Mouse (Mus musculus): ENCODE measurements around the gene Esrp2. TPM values are rescaled to one million over a fixed set of nuclear protein-coding genes. Genes with fewer than 3 reads are reported as not detected.

Esrp2 gene
- polyA plus RNA-seq, 1 experiment from 2014 or later = 14.9 TPM

DNA sequence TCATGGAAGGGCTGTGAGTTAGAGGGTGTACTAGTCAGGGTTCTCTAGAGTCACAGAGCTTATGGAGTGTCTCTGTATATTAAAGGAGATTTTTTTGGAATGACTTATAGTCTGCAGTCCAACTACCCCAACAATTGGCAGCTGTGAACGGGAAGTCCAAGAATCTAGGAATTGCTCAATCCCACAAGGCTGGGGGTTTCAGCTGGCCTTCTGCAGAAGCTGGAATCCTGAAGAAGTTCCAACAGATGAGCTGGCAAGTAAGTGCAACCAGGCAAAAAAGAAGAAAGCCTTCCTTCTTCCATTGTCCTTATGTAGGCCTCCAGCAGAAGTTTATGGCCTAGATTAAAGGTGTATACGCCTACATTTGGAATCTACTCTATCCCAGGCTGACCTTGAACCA, 8.6 kb upstream of the Esrp2 start:
- Histone ChIP-seq H3K27me3 (peaks cover 2% of the 10 kb centered on the region; the same call in 1 of the 2 replicates), H3K9me3 (replicated peaks) (no peaks in the 10 kb centered on the region), H3K36me3 (no peaks in the 10 kb centered on the region), H3K4me1 (peaks cover 6% of the 10 kb centered on the region), H3K27ac (no peak overlapping the region), H3K4me2 (no peak overlapping the region), H3K4me3 (replicated peaks) (no peak overlapping the region), H3K9ac (no peak overlapping the region)
- WGBS = 89% methylated on average over 2 of the region's 2 CpGs
- ATAC-seq (replicated peaks; ENCODE audit: low FRiP score) = no peak

- WGBS = 15% methylated on average over 13 of the region's 13 CpGs
- no peaks in the 10 kb centered on the region for H3K36me3 ChIP-seq
- H3K4me3 ChIP-seq (replicated peaks) = no peak overlapping the region
- no peak overlapping the region for H3K9ac ChIP-seq
- H3K9me3 ChIP-seq (replicated peaks) = no peaks in the 10 kb centered on the region
- H3K27ac ChIP-seq = no peak overlapping the region
- peaks cover 41% of the 10 kb centered on the region for H3K27me3 ChIP-seq
- H3K4me2 ChIP-seq = no peak overlapping the region
- H3K4me1 ChIP-seq = peaks cover 34% of the 10 kb centered on the region
- ATAC-seq (replicated peaks; ENCODE audit: low FRiP score) = peak; percentile 34; the same call in 1 of the 2 replicates
These were observed 4.0 kb upstream of the Esrp2 start for GRCm38 (mm10) chr8:106140769-106141168.

- no peaks in the 10 kb centered on the region for H3K9me3 ChIP-seq (replicated peaks)
- WGBS = 58% methylated on average over 5 of the region's 5 CpGs
- H3K27me3 ChIP-seq = peaks cover 47% of the 10 kb centered on the region
- no peak overlapping the region for H3K27ac ChIP-seq
- no peak for ATAC-seq (replicated peaks; ENCODE audit: low FRiP score)
- no peaks in the 10 kb centered on the region for H3K36me3 ChIP-seq
- peaks cover 40% of the 10 kb centered on the region for H3K4me1 ChIP-seq
- no peak overlapping the region for H3K9ac ChIP-seq
- no peak overlapping the region for H3K4me3 ChIP-seq (replicated peaks)
- H3K4me2 ChIP-seq = no peak overlapping the region
These were observed 3.4 kb upstream of the Esrp2 start for GRCm38 (mm10) chr8:106140191-106140590.

DNA sequence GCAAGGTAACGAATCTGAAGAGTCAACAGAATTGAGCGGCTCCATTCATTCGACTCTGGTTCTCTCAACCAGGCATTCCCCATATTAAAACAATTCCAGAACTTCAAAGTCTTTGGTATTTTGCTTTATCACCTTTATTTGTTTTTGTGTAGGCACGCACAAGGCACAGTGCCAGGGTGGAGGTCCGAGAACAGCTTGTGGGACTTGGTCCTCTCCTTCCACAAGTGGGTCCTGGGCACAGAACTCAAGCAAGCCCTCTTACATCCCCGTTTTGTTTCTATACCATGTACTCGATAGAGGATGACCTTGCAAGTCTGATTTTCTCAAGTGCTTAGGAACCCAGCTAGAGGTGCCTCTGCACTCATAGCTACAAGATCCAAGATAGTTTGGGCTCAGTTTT, 1.8 kb upstream of the Esrp2 start:
- Histone ChIP-seq H3K9ac (peak overlapping the region; percentile 52), H3K4me1 (peaks cover 55% of the 10 kb centered on the region), H3K27ac (peak overlapping the region; percentile 89), H3K4me2 (peak overlapping the region; percentile 67), H3K4me3 (replicated peaks) (peak overlapping the region; percentile 58), H3K36me3 (no peaks in the 10 kb centered on the region), H3K9me3 (replicated peaks) (no peaks in the 10 kb centered on the region), H3K27me3 (peaks cover 63% of the 10 kb centered on the region)
- ATAC-seq (replicated peaks; ENCODE audit: low FRiP score) = no peak
- 14% methylated on average over 7 of the region's 7 CpGs for WGBS

DNA sequence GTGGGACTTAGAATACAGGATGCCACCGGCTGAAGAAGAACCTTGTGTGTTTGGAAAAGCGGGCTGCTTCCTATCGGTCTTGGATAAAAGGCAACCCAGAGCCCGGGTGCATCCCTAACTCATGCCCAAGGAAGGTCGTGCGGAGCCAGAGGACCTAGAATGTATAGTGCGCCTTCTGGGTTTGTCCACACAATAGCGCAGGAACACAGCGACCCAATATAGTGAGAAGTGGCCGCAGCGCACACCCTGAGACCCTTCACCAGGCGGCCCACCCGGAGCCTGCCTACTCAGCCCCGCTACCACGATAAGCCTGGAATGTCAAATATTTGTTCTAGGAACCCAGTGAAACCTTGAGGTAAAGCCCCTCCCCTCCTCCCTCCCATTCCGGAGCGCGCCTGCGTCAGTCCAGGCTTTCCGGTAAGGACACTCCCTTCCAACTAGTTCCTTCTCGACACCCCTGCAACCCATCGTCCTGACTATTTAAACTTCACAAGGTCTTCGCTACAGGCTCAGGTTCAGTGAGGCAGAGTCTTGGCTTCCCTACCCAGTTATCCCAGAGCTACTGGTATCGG, 1.2 kb upstream of the Esrp2 start:
- no peak for ATAC-seq (replicated peaks; ENCODE audit: low FRiP score)

GRCm38 (mm10) chr8:106137218-106137905, 588 bp upstream of the Esrp2 start:
- no peaks in the 10 kb centered on the region for H3K9me3 ChIP-seq (replicated peaks)
- peak overlapping the region; percentile 58 for H3K4me3 ChIP-seq (replicated peaks)
- peak overlapping the region; percentile 89 for H3K27ac ChIP-seq
- peak overlapping the region; percentile 53 for H3K9ac ChIP-seq
- WGBS = 6% methylated on average over 22 of the region's 22 CpGs
- H3K27me3 ChIP-seq = peaks cover 65% of the 10 kb centered on the region
- H3K4me2 ChIP-seq = peak overlapping the region; percentile 67
- ATAC-seq (replicated peaks; ENCODE audit: low FRiP score) = no peak
- peaks cover 8% of the 10 kb centered on the region for H3K36me3 ChIP-seq
- peaks cover 58% of the 10 kb centered on the region for H3K4me1 ChIP-seq

More for the DNA sequence above, 1.2 kb upstream of the Esrp2 start:
- Histone ChIP-seq H3K9me3 (replicated peaks) (no peaks in the 10 kb centered on the region), H3K27me3 (peaks cover 65% of the 10 kb centered on the region), H3K4me1 (peaks cover 58% of the 10 kb centered on the region), H3K36me3 (peaks cover 2% of the 10 kb centered on the region; the same call in 1 of the 2 replicates), H3K9ac (peak overlapping the region; percentile 52), H3K4me2 (peak overlapping the region; percentile 67), H3K4me3 (replicated peaks) (peak overlapping the region; percentile 58), H3K27ac (peak overlapping the region; percentile 89)
- under 1% methylated on average over 24 of the region's 24 CpGs for WGBS

- Histone ChIP-seq H3K27ac (peak overlapping the region; percentile 89), H3K4me3 (replicated peaks) (peak overlapping the region; percentile 58), H3K9ac (peak overlapping the region; percentile 53; the same call in 1 of the 2 replicates), H3K9me3 (replicated peaks) (no peaks in the 10 kb centered on the region), H3K27me3 (peaks cover 65% of the 10 kb centered on the region), H3K36me3 (peaks cover 25% of the 10 kb centered on the region), H3K4me1 (peaks cover 54% of the 10 kb centered on the region), H3K4me2 (peak overlapping the region; percentile 67)
- peak; percentile 61 for ATAC-seq (replicated peaks; ENCODE audit: low FRiP score)
- WGBS = 4% methylated on average over 19 of the region's 19 CpGs
These were observed 1.1 kb downstream of the Esrp2 start for GRCm38 (mm10) chr8:106135672-106136071.

DNA sequence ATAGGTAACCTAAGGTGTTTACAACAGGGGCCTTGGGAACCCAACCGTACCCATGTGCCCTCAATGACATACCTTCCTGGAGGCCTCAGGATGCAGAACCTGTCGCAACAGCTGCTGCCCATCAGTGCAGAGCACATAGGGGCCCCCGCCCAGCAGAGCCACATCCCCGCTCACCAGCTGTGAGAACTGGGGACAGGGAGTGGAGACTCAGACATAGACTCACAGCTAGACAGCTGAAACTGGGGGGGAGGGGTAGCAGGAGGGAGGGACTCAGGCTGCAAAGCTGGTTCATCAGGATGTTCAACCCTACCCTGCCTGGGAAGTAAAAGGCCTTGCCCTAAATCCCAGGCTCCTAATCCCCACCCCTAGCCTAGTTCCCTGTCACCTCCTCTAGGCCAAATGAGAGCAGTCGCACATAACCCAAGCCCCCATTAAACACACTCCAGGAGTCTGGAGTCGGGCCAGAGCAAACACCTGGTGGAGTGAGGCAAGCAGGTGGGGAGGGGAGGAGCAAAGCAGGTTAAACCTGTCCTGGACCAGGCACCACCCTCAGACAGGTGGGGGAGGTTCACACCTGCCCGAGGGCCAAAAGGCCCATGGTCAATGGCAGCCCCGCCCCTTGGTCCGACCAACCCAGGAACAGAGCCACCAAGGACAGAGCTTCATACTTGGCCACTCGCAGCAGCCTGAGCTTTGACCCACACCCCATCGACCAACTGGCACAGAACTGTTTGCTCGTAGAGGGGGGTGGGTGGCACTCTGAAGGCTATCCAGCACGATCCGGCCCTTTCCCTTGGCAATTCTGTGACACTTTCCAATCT, 1.8 kb downstream of the Esrp2 start:
- H3K9ac ChIP-seq = 0 out of 2 replicates have a peak overlapping the region, but pooled peaks have one; percentile 53
- peaks cover 54% of the 10 kb centered on the region for H3K4me1 ChIP-seq
- 12% methylated on average over 14 of the region's 14 CpGs for WGBS
- peak; percentile 68 for ATAC-seq (replicated peaks; ENCODE audit: low FRiP score)
- no peaks in the 10 kb centered on the region for H3K9me3 ChIP-seq (replicated peaks)
- H3K36me3 ChIP-seq = peaks cover 32% of the 10 kb centered on the region
- H3K4me3 ChIP-seq (replicated peaks) = peak overlapping the region; percentile 58
- H3K4me2 ChIP-seq = peak overlapping the region; percentile 67
- H3K27ac ChIP-seq = peak overlapping the region; percentile 89
- peaks cover 60% of the 10 kb centered on the region for H3K27me3 ChIP-seq

DNA sequence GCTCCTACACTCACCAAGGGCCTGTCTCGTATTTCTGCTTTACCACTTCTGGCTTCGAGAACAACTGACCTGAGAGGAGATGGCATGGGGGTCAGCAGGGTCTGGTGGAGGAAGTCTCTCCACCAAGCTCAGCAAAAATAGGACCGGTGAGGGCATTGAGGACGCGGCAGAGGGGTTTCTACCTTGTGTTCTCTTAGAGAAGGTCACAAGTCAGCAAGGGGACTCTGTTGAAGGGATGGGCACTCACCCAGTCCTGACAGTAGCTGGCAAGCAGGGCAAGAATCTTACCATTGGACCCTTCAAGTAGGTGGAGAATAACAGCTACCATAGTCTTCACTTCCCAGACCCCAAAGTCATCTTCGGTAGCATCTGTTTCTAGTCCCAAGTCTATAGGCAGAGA, 2.8 kb downstream of the Esrp2 start:
- Histone ChIP-seq H3K27ac (no peak overlapping the region), H3K9ac (no peak overlapping the region), H3K4me2 (peak overlapping the region; percentile 67; the same call in 1 of the 2 replicates), H3K4me3 (replicated peaks) (no peak overlapping the region), H3K9me3 (replicated peaks) (no peaks in the 10 kb centered on the region), H3K4me1 (peaks cover 54% of the 10 kb centered on the region), H3K27me3 (peaks cover 53% of the 10 kb centered on the region), H3K36me3 (peaks cover 42% of the 10 kb centered on the region)
- 63% methylated on average over 6 of the region's 6 CpGs for WGBS
- no peak for ATAC-seq (replicated peaks; ENCODE audit: low FRiP score)

- no peak overlapping the region for H3K27ac ChIP-seq
- WGBS = 61% methylated on average over 13 of the region's 13 CpGs
- no peak overlapping the region for H3K4me2 ChIP-seq
- H3K9ac ChIP-seq = no peak overlapping the region
- H3K27me3 ChIP-seq = peaks cover 49% of the 10 kb centered on the region
- no peak for ATAC-seq (replicated peaks; ENCODE audit: low FRiP score)
- H3K4me3 ChIP-seq (replicated peaks) = no peak overlapping the region
- peaks cover 51% of the 10 kb centered on the region for H3K4me1 ChIP-seq
- H3K36me3 ChIP-seq = peaks cover 46% of the 10 kb centered on the region
- no peaks in the 10 kb centered on the region for H3K9me3 ChIP-seq (replicated peaks)
These were observed 3.2 kb downstream of the Esrp2 start for GRCm38 (mm10) chr8:106133526-106133925.

DNA sequence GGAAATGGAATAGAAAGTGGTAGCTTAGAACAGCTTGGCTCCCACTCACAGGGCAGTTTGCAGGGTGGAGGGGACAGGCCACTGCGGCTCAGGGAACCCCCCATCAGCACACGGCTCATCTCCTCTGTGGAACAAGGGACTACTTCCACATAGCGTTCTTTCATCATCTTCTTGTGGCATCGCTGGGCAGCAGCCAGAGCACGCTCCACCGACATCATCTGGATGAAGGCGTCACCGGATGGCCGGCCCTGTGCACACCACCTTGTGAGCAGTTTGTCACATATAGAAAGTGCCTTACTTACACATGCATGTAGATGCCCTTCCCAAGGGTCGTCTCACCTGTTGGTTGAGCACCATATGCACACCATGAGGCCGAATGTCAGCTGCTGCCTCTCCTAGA, 4.4 kb downstream of the Esrp2 start:
- Histone ChIP-seq H3K4me3 (replicated peaks) (no peak overlapping the region), H3K4me2 (no peak overlapping the region), H3K27ac (no peak overlapping the region), H3K27me3 (peaks cover 40% of the 10 kb centered on the region), H3K9me3 (replicated peaks) (no peaks in the 10 kb centered on the region), H3K36me3 (peaks cover 58% of the 10 kb centered on the region), H3K4me1 (peaks cover 39% of the 10 kb centered on the region), H3K9ac (no peak overlapping the region)
- ATAC-seq (replicated peaks; ENCODE audit: low FRiP score) = no peak
- 94% methylated on average over 11 of the region's 11 CpGs for WGBS

All from kidney, embryonic 15.5 days (tissue).